Mouse (Mus musculus): Measurements from ENCODE around the gene Aif1.

DNA sequence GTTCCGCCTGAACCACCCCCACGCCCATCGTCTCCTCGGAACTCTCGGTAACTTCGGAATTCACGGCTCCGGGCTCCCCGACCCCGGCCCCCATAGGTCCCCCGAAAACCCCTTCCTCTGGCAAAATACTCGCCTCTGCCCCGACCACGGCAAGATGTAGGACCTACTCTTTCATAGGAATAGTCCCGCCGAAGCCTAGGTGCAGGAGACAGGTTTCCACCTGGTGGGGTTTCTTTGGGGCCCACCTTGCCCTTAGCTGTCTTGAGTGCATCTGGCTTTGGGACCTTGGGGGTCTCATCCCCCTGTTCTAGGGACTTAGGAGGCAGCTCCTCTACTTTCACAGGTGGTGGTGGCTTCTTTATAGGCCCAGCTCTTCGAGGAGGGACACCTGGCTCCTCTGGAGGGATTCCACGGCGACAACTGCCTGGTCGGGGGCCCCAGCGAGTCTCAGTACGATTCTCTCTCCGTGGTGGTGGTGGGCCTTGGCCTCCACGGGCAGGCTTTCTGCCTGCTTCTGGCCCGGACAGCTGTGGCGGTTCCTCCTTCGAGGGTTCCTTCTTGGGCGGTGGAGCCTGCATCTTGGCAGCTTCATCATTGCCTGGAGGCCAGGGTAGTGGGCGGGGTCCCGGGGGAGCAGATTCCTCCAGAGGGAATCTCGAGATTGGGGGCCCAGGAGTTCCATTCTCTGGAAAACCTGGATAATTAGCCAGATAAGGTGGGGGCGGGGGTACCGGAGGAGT lies 19.2 kb downstream of the Aif1 start:
- TF ChIP-seq POLR2A (IDR thresholded peaks at IDR 0.05; ENCODE audit: borderline replicate concordance, insufficient read depth, low read length) (no peak), CTCF (IDR thresholded peaks at IDR 0.05; ENCODE audit: borderline replicate concordance, insufficient read depth, low read depth, low read length) (no peak)

Measured in cerebellum, adult 2 months (tissue).